Mouse (Mus musculus) liver, adult 2 months (tissue): ENCODE data around the gene E330021D16Rik.

Experiments used
- CTCF ChIP-seq: fragments of 200-500 bp; IDR thresholded peaks from 2 replicates; pipeline ENCODE4 v1.5.1; 2011; ENCODE audit warnings: low read depth, low read length, control low read depth
- POLR2A ChIP-seq: fragments of 200-500 bp; IDR thresholded peaks from 2 replicates; pipeline ENCODE4 v1.6.1; 2011; ENCODE audit warnings: low read length, control low read depth; ENCODE audit not compliant: insufficient read depth; ENCODE audit errors: extremely low read depth

DNA sequence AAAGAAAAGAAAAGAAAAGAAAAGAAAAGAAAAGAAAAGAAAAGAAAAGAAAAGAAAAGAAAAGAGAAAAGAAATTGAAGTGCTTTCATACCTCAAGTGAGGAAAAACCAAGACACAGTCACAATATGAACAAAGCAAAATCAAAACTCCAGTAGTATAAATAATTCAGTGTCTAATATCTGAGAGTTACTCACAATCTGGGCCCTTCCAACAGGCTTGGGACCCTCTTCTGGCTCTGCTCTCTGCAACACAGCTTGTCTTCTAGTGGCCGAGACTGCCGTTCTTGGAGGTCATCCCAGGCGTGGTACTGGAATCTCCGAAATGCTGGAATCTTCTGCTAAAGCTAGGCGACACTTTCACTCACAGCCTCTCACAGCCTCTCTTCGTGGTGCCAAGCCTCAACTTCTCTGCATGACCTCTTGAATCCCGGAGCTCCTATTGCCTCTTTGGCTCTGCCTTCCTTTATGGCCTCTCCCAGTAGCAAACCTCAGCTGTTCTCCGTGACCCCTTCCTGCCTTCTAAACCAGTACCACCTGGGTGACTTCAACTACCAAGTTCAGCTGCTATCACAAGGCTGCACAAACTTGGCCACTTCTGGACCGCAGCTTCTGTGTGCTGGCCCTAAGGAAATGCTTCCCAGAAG, at the start of gene E330021D16Rik:
- TF ChIP-seq POLR2A (no peak), CTCF (no peak)
